Mouse (Mus musculus): Measurements from ENCODE around the gene Mthfd1l. TPM values are rescaled to one million over a fixed set of nuclear protein-coding genes. Genes with fewer than 3 reads are reported as not detected.

The Mthfd1l gene
- polyA plus RNA-seq, 1 experiment from 2014 or later: 19.1 TPM

DNA sequence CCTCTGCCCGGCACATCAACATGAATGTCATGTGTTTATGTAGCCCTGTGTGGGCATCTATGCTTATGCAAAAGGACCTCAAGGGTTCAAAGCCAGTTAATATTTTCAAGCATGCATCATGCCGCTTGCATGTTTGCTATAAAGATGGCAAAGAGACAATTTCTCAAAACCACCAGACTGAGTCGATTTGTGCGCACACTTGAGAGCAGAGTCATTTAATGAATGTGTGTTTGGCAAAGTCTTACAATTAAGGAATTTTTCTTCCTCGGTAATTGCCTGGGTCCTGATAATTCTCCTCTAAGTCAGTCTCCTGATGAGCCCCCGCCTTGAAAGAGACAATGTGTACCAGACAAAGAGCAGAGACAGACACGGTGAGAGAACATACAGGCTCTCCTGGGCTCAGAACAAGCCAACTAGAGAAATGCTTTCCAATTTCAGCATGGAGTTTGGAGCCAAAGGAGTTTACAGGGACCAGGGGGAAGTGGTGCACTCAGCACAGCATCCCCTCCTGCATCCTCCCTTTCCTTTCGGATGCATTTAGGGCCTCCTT, 186.7 kb downstream of the Mthfd1l start:
- ChIA-PET POLR2A (interaction anchor here (0.5 to 1.3 kb wide), 6 partner anchors 12 to 179 kb away, joined by 3 to 5 read pairs (median 4); no protein-coding TSS in a partner anchor), CTCF (interaction anchor here (0.6 to 2.0 kb wide), 5 partner anchors 11 to 169 kb away, joined by 3 to 6 read pairs (median 4); no protein-coding TSS in a partner anchor)
- TF ChIP-seq CTCF (IDR thresholded peaks at IDR 0.05): no peak
- in situ Hi-C loops (cut with MboI; ENCODE audit: low pct_unique_long_range_greater_than_20kb): loop anchor here (5.0 kb wide), 1 partner anchor 108 kb away; the partner anchor contains the start of gene Akap12
- peak; percentile 42 for ATAC-seq
- H3K27me3 ChIP-seq: no peaks in the 10 kb centered on the region
- peak; percentile 85 for DNase-seq (ENCODE audit: low read depth, low spot score)

DNA sequence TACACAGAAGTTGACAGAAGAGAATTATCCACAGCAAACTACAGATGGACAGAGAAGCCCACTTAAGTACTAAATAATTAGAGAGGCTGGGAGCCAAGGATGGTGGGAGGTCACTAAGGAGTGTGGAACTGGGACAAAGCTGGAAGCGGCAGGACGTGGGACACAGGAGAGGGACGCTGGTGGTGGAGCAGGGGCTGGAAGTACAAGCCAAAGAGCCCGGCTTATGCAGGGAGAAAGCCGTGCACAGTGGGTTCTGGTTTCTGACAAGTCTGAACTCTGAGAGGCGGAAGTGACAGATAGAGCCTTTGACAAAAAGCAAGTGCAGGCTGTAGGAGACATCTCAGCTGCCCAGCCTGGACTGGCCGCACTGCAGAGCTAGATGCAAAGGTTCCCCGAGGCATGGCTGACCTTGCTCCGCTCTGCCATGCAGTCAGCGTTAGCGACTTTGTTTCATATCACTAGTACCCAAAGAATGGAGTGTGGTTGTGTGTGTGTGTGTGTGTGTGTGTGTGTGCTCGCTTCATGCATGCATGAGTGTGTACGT, 187.4 kb downstream of the Mthfd1l start:
- ATAC-seq (no peak), DNase-seq (ENCODE audit: low read depth, low spot score) (no peak)
- in situ Hi-C loops (cut with MboI; ENCODE audit: low pct_unique_long_range_greater_than_20kb): loop anchor here (5.0 kb wide), 1 partner anchor 107 kb away; the partner anchor contains the start of gene Akap12
- TF ChIP-seq CTCF (IDR thresholded peaks at IDR 0.05): no peak
- no peaks in the 10 kb centered on the region for H3K27me3 ChIP-seq
- ChIA-PET CTCF (interaction anchor here (0.9 to 1.2 kb wide), 2 partner anchors 11 to 15 kb away, joined by 3 to 5 read pairs; no protein-coding TSS in a partner anchor), POLR2A (no interaction called here)

DNA sequence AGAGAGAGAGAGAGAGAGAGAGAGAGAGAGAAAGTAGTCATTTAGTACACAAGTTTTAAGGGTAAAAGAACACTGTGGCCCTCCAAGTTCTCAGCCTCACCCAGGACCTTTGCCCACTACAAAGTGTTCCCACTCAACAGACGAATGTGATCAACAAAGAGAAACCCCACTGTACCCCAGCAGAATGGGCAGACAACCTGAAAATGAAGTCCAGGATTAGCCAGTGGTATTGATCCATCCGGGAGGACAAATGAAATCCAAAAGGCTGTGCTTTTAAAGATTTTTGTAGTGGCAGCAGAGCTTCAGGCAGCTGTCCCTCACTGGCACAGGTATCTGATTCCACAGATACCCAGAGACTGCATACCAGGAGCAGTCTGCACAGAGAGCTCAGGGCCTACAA, 189.1 kb downstream of the Mthfd1l start:
- DNase-seq (ENCODE audit: low read depth, low spot score) (no peak), ATAC-seq (no peak)
- POLR2A ChIA-PET: interaction anchor here (1.4 kb wide), 1 partner anchor 103 kb away, joined by 3 read pairs; no protein-coding TSS in a partner anchor
- in situ Hi-C loops (cut with MboI; ENCODE audit: low pct_unique_long_range_greater_than_20kb): loop anchor here (5.0 kb wide), 1 partner anchor 105 kb away; the partner anchor contains the start of gene Akap12
- CTCF ChIA-PET: interaction anchor here (1.3 kb wide), 1 partner anchor 11 kb away, joined by 5 read pairs; no protein-coding TSS in a partner anchor
- no peaks in the 10 kb centered on the region for H3K27me3 ChIP-seq
- no peak for TF ChIP-seq CTCF (IDR thresholded peaks at IDR 0.05)

DNA sequence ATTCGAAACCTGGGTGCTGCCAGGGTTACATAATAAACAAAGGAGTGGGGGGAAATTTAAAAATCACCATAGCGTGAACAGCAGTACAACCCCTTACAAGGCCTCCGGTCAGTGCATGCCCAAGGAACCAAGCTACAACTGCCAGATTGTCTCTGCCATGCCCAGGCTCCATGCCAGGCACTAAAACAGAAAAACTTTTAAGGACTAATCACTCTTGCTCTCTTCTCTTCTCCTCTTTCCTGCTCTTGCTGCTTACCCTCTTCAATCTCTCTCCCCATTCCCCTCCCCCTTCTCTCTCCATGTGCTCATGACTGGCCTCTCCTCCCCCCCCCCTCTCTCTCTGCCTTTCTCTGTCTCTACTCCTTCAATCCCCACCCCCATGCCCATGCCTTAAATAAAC, 190.1 kb downstream of the Mthfd1l start:
- in situ Hi-C loops (cut with MboI; ENCODE audit: low pct_unique_long_range_greater_than_20kb): loop anchor here (5.0 kb wide), 1 partner anchor 104 kb away; the partner anchor contains the start of gene Akap12
- DNase-seq (ENCODE audit: low read depth, low spot score) (no peak), ATAC-seq (no peak)
- no peaks in the 10 kb centered on the region for H3K27me3 ChIP-seq
- ChIA-PET POLR2A (interaction anchor here (1.4 kb wide), 1 partner anchor 102 kb away, joined by 3 read pairs; no protein-coding TSS in a partner anchor), CTCF (interaction anchor here (1.3 kb wide), 1 partner anchor 10 kb away, joined by 5 read pairs; no protein-coding TSS in a partner anchor)
- TF ChIP-seq CTCF (IDR thresholded peaks at IDR 0.05): no peak

DNA sequence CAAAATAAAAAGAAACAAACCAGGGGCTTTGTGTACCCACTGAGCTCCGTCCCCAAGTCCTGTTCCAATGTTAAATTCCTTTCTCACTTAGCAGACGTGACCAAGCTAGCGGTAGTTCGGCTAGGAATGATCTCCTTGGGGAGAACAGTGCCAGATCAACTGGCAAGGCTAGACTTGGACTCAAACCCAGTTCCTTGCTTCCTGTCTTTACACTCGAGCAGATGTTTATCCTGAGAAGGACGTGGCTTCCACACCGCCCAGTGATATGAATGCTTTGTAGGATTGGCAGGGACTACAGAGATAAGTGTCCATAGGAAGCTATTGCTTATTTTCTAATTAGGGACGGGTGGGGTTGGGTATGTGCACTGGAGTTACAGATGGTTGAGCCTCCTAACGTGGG, 191.8 kb downstream of the Mthfd1l start:
- no peaks in the 10 kb centered on the region for H3K27me3 ChIP-seq
- TF ChIP-seq CTCF (IDR thresholded peaks at IDR 0.05): no peak
- ATAC-seq: no peak
- CTCF ChIA-PET: interaction anchor here (0.8 kb wide), 1 partner anchor 14 kb away, joined by 3 read pairs; no protein-coding TSS in a partner anchor
- DNase-seq (ENCODE audit: low read depth, low spot score): no peak
- in situ Hi-C loops (cut with MboI; ENCODE audit: low pct_unique_long_range_greater_than_20kb): loop anchor here (5.0 kb wide), 1 partner anchor 103 kb away; the partner anchor contains the start of gene Akap12
- POLR2A ChIA-PET: no interaction called here

DNA sequence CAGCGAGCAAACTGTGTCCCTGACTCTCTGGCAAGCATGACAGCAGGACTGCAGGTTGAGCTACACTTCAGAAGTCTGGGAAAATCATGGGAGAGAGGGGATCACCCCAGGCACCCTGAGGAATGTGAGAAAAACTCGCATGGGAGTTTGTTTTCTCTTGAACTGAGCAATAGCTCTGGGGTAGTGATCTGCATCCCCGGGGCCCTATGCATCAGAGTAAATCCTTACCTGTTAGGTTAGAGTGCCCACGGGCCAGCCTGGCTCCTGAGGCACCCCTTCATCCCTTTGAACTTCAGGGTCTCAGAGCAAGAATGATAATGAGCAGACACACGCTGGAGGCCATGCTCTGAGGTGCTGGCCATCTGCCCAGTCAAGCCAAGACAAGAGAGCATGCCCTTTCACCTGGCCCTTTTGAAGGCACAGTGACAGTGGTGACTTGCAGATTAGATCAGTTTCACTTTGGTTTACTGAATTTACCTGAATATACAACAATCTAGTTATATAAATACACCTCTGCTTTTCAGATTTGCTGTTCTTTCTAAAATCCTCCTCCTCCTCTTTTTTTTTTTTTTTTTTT, 195.4 kb downstream of the Mthfd1l start:
- no peak for TF ChIP-seq CTCF (IDR thresholded peaks at IDR 0.05)
- ChIA-PET POLR2A (interaction anchor here (0.7 kb wide), 1 partner anchor 91 kb away, joined by 3 read pairs; no protein-coding TSS in a partner anchor), CTCF (interaction anchor here (1.1 to 2.1 kb wide), 2 partner anchors 9 to 62 kb away, joined by 3 to 4 read pairs; no protein-coding TSS in a partner anchor)
- no peaks in the 10 kb centered on the region for H3K27me3 ChIP-seq
- ATAC-seq (no peak), DNase-seq (ENCODE audit: low read depth, low spot score) (no peak)
- in situ Hi-C loops (cut with MboI; ENCODE audit: low pct_unique_long_range_greater_than_20kb): no loop called here

DNA sequence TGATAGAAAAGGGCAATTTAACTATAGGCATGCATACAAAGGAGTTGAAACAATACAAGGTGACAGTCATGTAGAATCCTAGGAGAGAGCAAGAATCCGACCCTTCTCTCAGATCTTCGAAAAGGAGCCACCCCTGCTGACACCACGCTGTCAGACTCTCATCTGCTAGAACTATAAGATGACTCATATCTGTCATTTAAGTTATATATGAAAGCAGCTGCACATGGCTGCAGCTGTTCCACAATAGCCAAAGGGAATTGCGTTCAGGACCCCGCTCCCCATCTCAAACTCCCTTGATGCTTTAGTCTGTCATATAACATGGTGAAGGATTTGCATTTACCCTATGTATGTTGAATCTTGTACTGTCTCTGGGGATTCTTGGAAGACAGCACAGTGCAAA, 201.3 kb downstream of the Mthfd1l start:
- in situ Hi-C loops (cut with MboI; ENCODE audit: low pct_unique_long_range_greater_than_20kb): no loop called here
- ATAC-seq (no peak), DNase-seq (ENCODE audit: low read depth, low spot score) (no peak)
- ChIA-PET CTCF (interaction anchor here (0.6 to 2.0 kb wide), 2 partner anchors 9 to 11 kb away, joined by 3 to 8 read pairs; no protein-coding TSS in a partner anchor), POLR2A (no interaction called here)
- TF ChIP-seq CTCF (IDR thresholded peaks at IDR 0.05): no peak
- H3K27me3 ChIP-seq: no peaks in the 10 kb centered on the region

DNA sequence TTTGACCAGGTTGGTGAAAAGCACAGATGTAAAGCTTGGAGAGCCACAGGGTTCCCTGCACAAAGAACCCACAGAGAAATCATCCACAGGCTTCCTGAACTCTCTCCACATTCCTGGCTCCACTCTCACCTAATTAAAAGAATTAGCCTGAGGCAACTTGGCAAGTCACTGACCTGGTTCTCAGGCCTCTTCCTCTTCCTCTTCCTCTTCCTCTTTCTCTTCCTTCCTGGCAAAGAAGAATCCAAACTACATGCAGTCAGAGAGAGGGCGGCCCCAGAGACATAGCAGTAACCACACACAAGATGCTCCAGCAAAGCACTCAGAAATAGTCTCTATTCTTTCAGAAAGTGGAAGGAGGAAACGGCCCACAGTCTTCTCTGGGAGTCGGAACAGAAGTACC, 201.8 kb downstream of the Mthfd1l start:
- DNase-seq (ENCODE audit: low read depth, low spot score) (no peak), ATAC-seq (no peak)
- TF ChIP-seq CTCF (IDR thresholded peaks at IDR 0.05): no peak
- H3K27me3 ChIP-seq: no peaks in the 10 kb centered on the region
- ChIA-PET CTCF (interaction anchor here (0.6 to 2.0 kb wide), 3 partner anchors 9 to 14 kb away, joined by 3 to 8 read pairs (median 5); no protein-coding TSS in a partner anchor), POLR2A (interaction anchor here (0.6 kb wide), 1 partner anchor 165 kb away, joined by 4 read pairs; no protein-coding TSS in a partner anchor)
- in situ Hi-C loops (cut with MboI; ENCODE audit: low pct_unique_long_range_greater_than_20kb): no loop called here

GRCm38 (mm10) chr10:4177285-4177684, 204.4 kb downstream of the Mthfd1l start:
- no peak for TF ChIP-seq CTCF (IDR thresholded peaks at IDR 0.05)
- H3K27me3 ChIP-seq: no peaks in the 10 kb centered on the region
- ATAC-seq: no peak
- ChIA-PET CTCF (interaction anchor here (1.0 to 1.6 kb wide), 4 partner anchors 9 to 139 kb away, joined by 3 to 4 read pairs (median 4); no protein-coding TSS in a partner anchor), POLR2A (no interaction called here)
- DNase-seq (ENCODE audit: low read depth, low spot score): no peak
- in situ Hi-C loops (cut with MboI; ENCODE audit: low pct_unique_long_range_greater_than_20kb): no loop called here

DNA sequence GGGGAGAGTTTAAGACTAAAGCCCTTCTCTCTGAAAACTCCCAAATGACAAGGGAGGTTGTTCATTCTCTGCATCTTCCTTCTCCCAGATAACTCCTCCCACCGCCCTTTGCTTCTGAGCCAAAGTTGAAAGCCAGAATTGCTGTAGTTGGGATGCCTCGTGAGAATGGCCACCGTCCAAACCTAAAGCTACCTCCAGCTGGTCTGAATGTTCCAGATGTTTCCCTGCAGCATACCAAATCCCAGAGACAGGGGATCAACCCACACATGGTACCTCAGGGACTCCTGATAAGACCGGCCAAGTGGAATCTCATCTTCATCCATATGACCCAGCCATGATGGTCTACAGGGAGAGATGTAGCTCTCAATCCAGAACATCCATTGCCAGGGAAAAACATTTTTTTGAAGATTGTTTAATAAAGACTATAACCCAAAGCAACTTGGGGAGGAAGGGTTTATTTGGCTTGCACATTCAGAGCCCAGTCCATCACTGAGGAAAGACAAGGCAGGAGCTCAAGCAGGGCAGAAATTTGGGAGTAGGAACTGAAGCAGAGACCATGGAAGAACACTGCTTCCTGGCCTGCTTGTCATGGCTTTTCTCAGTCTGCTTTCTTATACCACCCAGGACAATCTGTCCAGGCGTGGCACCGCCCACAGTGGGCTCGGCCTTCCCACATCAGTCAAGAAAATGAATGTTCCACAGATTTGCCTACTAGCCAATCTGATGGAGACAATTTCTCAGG, 206.3 kb downstream of the Mthfd1l start:
- ChIA-PET CTCF (interaction anchor here (1.5 to 1.8 kb wide), 2 partner anchors 14 to 28 kb away, joined by 3 to 7 read pairs; no protein-coding TSS in a partner anchor), POLR2A (no interaction called here)
- no peak for TF ChIP-seq CTCF (IDR thresholded peaks at IDR 0.05)
- ATAC-seq (no peak), DNase-seq (ENCODE audit: low read depth, low spot score) (no peak)
- in situ Hi-C loops (cut with MboI; ENCODE audit: low pct_unique_long_range_greater_than_20kb): no loop called here
- H3K27me3 ChIP-seq: no peaks in the 10 kb centered on the region

Data from Patski (cell line).